Mouse (Mus musculus) bone marrow macrophage, adult 2 months (primary cell): Measurements from ENCODE around the gene Tmprss11f.

ENCODE experiments used
- CTCF ChIP-seq: IDR thresholded peaks from 2 replicates; pipeline ENCODE4 v1.5.1; 2012; ENCODE audit warnings: low read depth, mild to moderate bottlenecking, low read length, moderate library complexity
- POLR2A ChIP-seq: IDR thresholded peaks from 2 replicates; pipeline ENCODE4 v1.6.1; 2012; ENCODE audit warnings: mild to moderate bottlenecking, low read depth, low read length, borderline replicate concordance

DNA sequence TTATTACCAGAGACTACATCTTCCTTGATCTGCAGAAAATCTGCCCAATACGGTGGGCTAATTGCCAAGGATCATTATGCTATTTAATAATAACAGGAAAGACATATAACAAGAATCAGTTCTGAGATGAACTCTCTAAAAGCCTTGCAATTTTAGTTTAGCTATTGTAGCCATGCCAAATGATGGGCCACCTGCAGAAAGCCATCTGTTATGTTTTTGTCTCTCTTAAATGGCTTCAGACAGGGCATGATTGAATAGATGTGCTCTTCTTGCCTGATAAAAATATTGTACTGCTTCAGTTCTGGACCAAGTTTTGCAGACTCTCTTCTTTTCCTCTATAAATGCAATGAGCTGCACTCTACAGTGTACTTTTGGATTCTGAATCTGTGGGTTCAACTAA, 138.8 kb downstream of the Tmprss11f start:
- TF ChIP-seq CTCF = no peak
- no peak for TF ChIP-seq POLR2A
